Mouse (Mus musculus) MEL (cell line): ENCODE data around the gene Twist1. TPM values are rescaled to one million over a fixed set of nuclear protein-coding genes. Genes with fewer than 3 reads are reported as not detected.

Experiments
- DNase-seq: peaks from one replicate; pipeline ENCODE4 v3.0.0; 2011; ENCODE audit warnings: low read depth, low spot score
- H3K27ac ChIP-seq: 2 replicates; pipeline ENCODE4 v1.5.1; 2012; ENCODE audit warnings: low read depth, mild to moderate bottlenecking, control low read depth, low read length, moderate library complexity; ENCODE audit not compliant: control insufficient read depth
- H3K27me3 ChIP-seq, 2 experiments: fragments of 150-350 bp in 1 of 2; sonication (generic) in 1 of 2; 2 replicates each; pipeline ENCODE4 v1.6.1; 2012; ENCODE audit warnings: low read length in 2 of 2, mild to moderate bottlenecking in 2 of 2, improper control_type of control experiment in 1 of 2, moderate library complexity in 1 of 2; ENCODE audit not compliant: insufficient read depth in 2 of 2, control insufficient read depth in 1 of 2
- H3K36me3 ChIP-seq, 2 experiments: 2 replicates each; pipeline ENCODE4 v1.6.1; 2012 to 2014; ENCODE audit warnings: low read length in 2 of 2, improper control_type of control experiment in 1 of 2, inconsistent platforms in 1 of 2, mild to moderate bottlenecking in 1 of 2; ENCODE audit not compliant: insufficient read depth in 2 of 2, control insufficient read depth in 1 of 2
- H3K4me1 ChIP-seq, 2 experiments: fragments of 150-350 bp in 1 of 2; sonication (generic) in 1 of 2; 2 replicates each; pipeline ENCODE4 v1.6.1; 2012; ENCODE audit warnings: low read length in 2 of 2, improper control_type of control experiment in 1 of 2, mild to moderate bottlenecking in 1 of 2; ENCODE audit not compliant: insufficient read depth in 2 of 2, control insufficient read depth in 1 of 2
- H3K4me3 ChIP-seq, 2 experiments: fragments of 150-350 bp in 1 of 2; sonication (generic) in 1 of 2; 2 replicates each; pipeline ENCODE4 v1.5.1; 2012; ENCODE audit warnings: low read depth in 2 of 2, low read length in 2 of 2, mild to moderate bottlenecking in 2 of 2, moderate library complexity in 2 of 2, control low read depth in 1 of 2, improper control_type of control experiment in 1 of 2; ENCODE audit not compliant: control insufficient read depth in 1 of 2, insufficient read depth in 1 of 2
- H3K79me2 ChIP-seq: 2 replicates; pipeline ENCODE4 v1.6.1; 2012; ENCODE audit warnings: mild to moderate bottlenecking, low read length, moderate library complexity; ENCODE audit not compliant: control insufficient read depth, poor library complexity, insufficient read depth
- H3K9ac ChIP-seq: 2 replicates; pipeline ENCODE4 v1.6.1; 2012; ENCODE audit warnings: low read depth, mild to moderate bottlenecking, control low read depth, low read length, moderate library complexity; ENCODE audit not compliant: control insufficient read depth, poor library complexity, severe bottlenecking
- H3K9me3 ChIP-seq: fragments of 150-350 bp; sonication (generic); replicated peaks from 2 replicates; pipeline ENCODE4 v1.6.1; 2012; ENCODE audit warnings: mild to moderate bottlenecking, low read length, improper control_type of control experiment, moderate library complexity; ENCODE audit not compliant: insufficient read depth
- CHD1 ChIP-seq: IDR thresholded peaks from 2 replicates; pipeline ENCODE4 v1.6.1; 2012; ENCODE audit warnings: low read depth, mild to moderate bottlenecking, inconsistent platforms, low read length, improper control_type of control experiment
- E2F4 ChIP-seq: IDR thresholded peaks from 2 replicates; pipeline ENCODE4 v1.6.1; 2011; ENCODE audit warnings: low read depth, low read length, improper control_type of control experiment, borderline replicate concordance
- ELF1 ChIP-seq: IDR thresholded peaks from 2 replicates; pipeline ENCODE4 v1.6.1; 2014; ENCODE audit warnings: low read depth, mild to moderate bottlenecking, inconsistent platforms, low read length, improper control_type of control experiment, moderate library complexity
- ETS1 ChIP-seq: IDR thresholded peaks from 2 replicates; pipeline ENCODE4 v1.6.1; 2012; ENCODE audit warnings: low read depth, mild to moderate bottlenecking, inconsistent platforms, low read length, improper control_type of control experiment, moderate library complexity
- HCFC1 ChIP-seq: IDR thresholded peaks from 2 replicates; pipeline ENCODE4 v1.6.1; 2012; ENCODE audit warnings: low read depth, mild to moderate bottlenecking, inconsistent platforms, low read length, improper control_type of control experiment, moderate library complexity
- KAT2A ChIP-seq: conservative IDR thresholded peaks from 2 replicates; pipeline ENCODE4 v1.6.1; 2012; ENCODE audit warnings: low read depth, low read length, improper control_type of control experiment, inconsistent platforms
- MAX ChIP-seq: IDR thresholded peaks from 2 replicates; pipeline ENCODE4 v1.6.1; 2011; ENCODE audit warnings: low read length, improper control_type of control experiment
- MAZ ChIP-seq: IDR thresholded peaks from 2 replicates; pipeline ENCODE4 v1.6.1; 2012; ENCODE audit warnings: low read depth, mild to moderate bottlenecking, inconsistent platforms, low read length, improper control_type of control experiment
- MEF2A ChIP-seq: IDR thresholded peaks from 2 replicates; pipeline ENCODE4 v1.6.1; 2014; ENCODE audit warnings: low read depth, mild to moderate bottlenecking, inconsistent platforms, low read length, improper control_type of control experiment; ENCODE audit not compliant: poor library complexity, insufficient replicate concordance, severe bottlenecking; ENCODE audit errors: extremely low read depth
- MYC ChIP-seq: IDR thresholded peaks from 2 replicates; pipeline ENCODE4 v1.6.1; 2011; ENCODE audit warnings: low read depth, mild to moderate bottlenecking, low read length, improper control_type of control experiment, moderate library complexity
- NELFE ChIP-seq: IDR thresholded peaks from 2 replicates; pipeline ENCODE4 v1.6.1; 2011; ENCODE audit warnings: low read depth, low read length, improper control_type of control experiment
- NRF1 ChIP-seq: IDR thresholded peaks from 2 replicates; pipeline ENCODE4 v1.6.1; 2014; ENCODE audit warnings: low read depth, mild to moderate bottlenecking, inconsistent platforms, low read length, improper control_type of control experiment, moderate library complexity; ENCODE audit not compliant: poor library complexity, insufficient read depth, severe bottlenecking
- POLR2A ChIP-seq, 2 experiments: IDR thresholded peaks; 2 replicates each; pipeline ENCODE4 v1.6.1; 2011 to 2012; ENCODE audit warnings: low read length in 2 of 2, mild to moderate bottlenecking in 2 of 2, control low read depth in 1 of 2, improper control_type of control experiment in 1 of 2, low read depth in 1 of 2, moderate library complexity in 1 of 2; ENCODE audit not compliant: control insufficient read depth in 1 of 2, insufficient read depth in 1 of 2, poor library complexity in 1 of 2
- POLR2AphosphoS5 ChIP-seq: IDR thresholded peaks from 2 replicates; pipeline ENCODE4 v1.6.1; 2012; ENCODE audit warnings: low read depth, borderline replicate concordance, mild to moderate bottlenecking, inconsistent platforms, low read length, moderate library complexity, mixed read lengths
- RAD21 ChIP-seq: IDR thresholded peaks from 2 replicates; pipeline ENCODE4 v1.6.1; 2011; ENCODE audit warnings: mild to moderate bottlenecking, low read depth, low read length, improper control_type of control experiment
- SIN3A ChIP-seq: IDR thresholded peaks from 2 replicates; pipeline ENCODE4 v1.6.1; 2012; ENCODE audit warnings: low read length, improper control_type of control experiment, inconsistent platforms
- SMC3 ChIP-seq: IDR thresholded peaks from 2 replicates; pipeline ENCODE4 v1.6.1; 2011; ENCODE audit warnings: low read depth, low read length, improper control_type of control experiment
- TBP ChIP-seq: IDR thresholded peaks from 2 replicates; pipeline ENCODE4 v1.8.0; 2011; ENCODE audit warnings: low read depth, low read length, improper control_type of control experiment
- USF2 ChIP-seq, 2 experiments: IDR thresholded peaks; 2 replicates each; pipeline ENCODE4 v1.6.1; 2011 to 2012; ENCODE audit warnings: improper control_type of control experiment in 2 of 2, low read length in 2 of 2, borderline replicate concordance in 1 of 2, inconsistent platforms in 1 of 2, low read depth in 1 of 2, mild to moderate bottlenecking in 1 of 2; ENCODE audit not compliant: insufficient read depth in 1 of 2
- ZC3H11A ChIP-seq: IDR thresholded peaks from 2 replicates; pipeline ENCODE4 v1.6.1; 2012; ENCODE audit warnings: low read depth, mild to moderate bottlenecking, inconsistent platforms, low read length, improper control_type of control experiment
- ZKSCAN1 ChIP-seq: IDR thresholded peaks from 2 replicates; pipeline ENCODE4 v1.6.1; 2012; ENCODE audit warnings: low read depth, mild to moderate bottlenecking, inconsistent platforms, low read length, improper control_type of control experiment, moderate library complexity
- ZMIZ1 ChIP-seq: IDR thresholded peaks from 2 replicates; pipeline ENCODE4 v1.6.1; 2012; ENCODE audit warnings: low read depth, mild to moderate bottlenecking, inconsistent platforms, low read length, improper control_type of control experiment, moderate library complexity
- polyA plus RNA-seq, 2 experiments: library from polyadenylated mRNA; stranded (reverse) in 1 of 2; unstranded in 1 of 2; fragments of >175 nt in 1 of 2; fragments of >200 nt in 1 of 2; gene quantifications; 2 replicates each; pipeline versions ENCODE4 v1.2.1 to v1.2.4; 2012; ENCODE audit warnings: low replicate concordance in 2 of 2, low read depth in 1 of 2; ENCODE audit not compliant: insufficient read length in 2 of 2, insufficient read depth in 1 of 2, missing spikeins in 1 of 2
- total RNA-seq: library from RNA; depleted of rRNA; stranded (reverse); fragments of 300-350 nt; gene quantifications from 2 replicates; pipeline ENCODE4 v1.2.3, GENCODE M21; 2012

Gene Twist1
- total and polyA plus RNA-seq, 3 experiments: not detected

DNA sequence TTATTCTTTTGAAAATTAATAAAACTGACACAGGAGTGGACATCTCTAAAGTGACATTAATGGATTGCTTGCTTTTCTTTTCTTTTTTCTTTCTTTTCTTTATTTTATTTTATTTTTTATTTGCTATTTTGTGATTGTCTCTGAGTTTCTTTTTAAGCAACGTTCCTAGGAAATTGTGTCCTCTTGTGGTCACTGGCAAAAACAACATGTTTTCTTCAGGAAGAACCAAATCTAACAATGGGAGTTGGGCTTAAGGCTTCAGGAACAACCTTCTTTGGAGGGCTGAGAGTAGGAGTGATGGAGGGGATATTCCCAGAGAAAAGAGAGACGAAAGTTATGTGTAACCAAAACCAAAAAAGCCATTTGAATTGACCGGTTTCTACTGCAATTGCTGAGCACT is 4.6 kb upstream of the Twist1 start:
- H3K79me2 ChIP-seq: no peaks in the 10 kb centered on the region
- H3K9ac ChIP-seq: no peak overlapping the region
- TF ChIP-seq KAT2A: no peak
- TF ChIP-seq E2F4: no peak
- TF ChIP-seq ZKSCAN1: no peak
- TF ChIP-seq ZMIZ1: no peak
- no peak for TF ChIP-seq SIN3A
- TF ChIP-seq POLR2AphosphoS5: no peak
- TF ChIP-seq NRF1: no peak
- TF ChIP-seq SMC3: no peak
- no peak for TF ChIP-seq MAX
- no peak for TF ChIP-seq ELF1
- no peak for TF ChIP-seq MAZ
- no peak for TF ChIP-seq POLR2A (IDR thresholded peaks at IDR 0.05; ENCODE audit: control insufficient read depth in 1 of 2, insufficient read depth in 1 of 2, low read depth in 1 of 2, low read length in 2 of 2, poor library complexity in 1 of 2)
- TF ChIP-seq RAD21: no peak
- TF ChIP-seq NELFE: no peak
- TF ChIP-seq MYC: no peak
- no peak for TF ChIP-seq TBP
- no peak for TF ChIP-seq MEF2A
- no peak for TF ChIP-seq HCFC1
- H3K4me3 ChIP-seq: no peak overlapping the region
- H3K27ac ChIP-seq: no peak overlapping the region
- no peaks in the 10 kb centered on the region for H3K36me3 ChIP-seq
- H3K27me3 ChIP-seq: no peaks in the 10 kb centered on the region
- no peaks in the 10 kb centered on the region for H3K4me1 ChIP-seq
- no peak for DNase-seq
- H3K9me3 ChIP-seq: no peaks in the 10 kb centered on the region

DNA sequence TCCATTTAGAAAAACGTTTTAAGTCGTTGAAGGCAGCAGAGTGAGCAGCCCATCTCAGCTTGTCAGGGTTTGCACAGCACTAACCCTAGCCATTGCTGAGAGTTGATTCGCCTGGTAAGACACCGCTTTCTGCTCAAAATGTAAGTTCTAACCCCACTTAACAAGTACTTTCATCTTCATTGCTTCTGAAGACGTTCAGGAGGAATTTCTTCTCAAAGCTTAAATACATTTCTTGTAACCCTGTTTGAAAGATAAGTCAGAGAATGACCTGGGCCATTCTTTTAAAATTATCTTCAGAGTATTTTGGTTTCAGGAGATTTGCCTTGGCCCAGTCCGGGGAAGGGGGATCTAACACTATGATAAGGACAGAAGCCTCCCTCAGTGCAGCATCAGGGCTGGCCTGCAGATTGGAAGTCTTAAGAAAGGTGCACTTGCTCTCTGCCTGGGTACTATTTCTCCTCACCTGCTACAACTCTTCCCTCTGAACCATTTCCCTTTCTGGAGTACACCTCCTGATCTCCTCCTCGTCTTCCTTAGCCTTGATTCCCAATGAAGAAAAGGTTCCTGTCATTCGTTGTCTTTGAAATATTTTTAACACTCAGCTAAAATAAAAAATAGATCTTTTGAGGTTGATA is 2.4 kb upstream of the Twist1 start:
- Histone ChIP-seq H3K27me3 (no peaks in the 10 kb centered on the region), H3K4me3 (no peak overlapping the region), H3K79me2 (no peaks in the 10 kb centered on the region), H3K9me3 (no peaks in the 10 kb centered on the region), H3K27ac (no peak overlapping the region), H3K4me1 (no peaks in the 10 kb centered on the region), H3K36me3 (no peaks in the 10 kb centered on the region), H3K9ac (no peak overlapping the region)
- TF ChIP-seq KAT2A (no peak), USF2 (IDR thresholded peaks at IDR 0.05; ENCODE audit: borderline replicate concordance in 1 of 2, insufficient read depth in 1 of 2, low read depth in 1 of 2, low read length in 2 of 2) (no peak), MAX (no peak), ELF1 (no peak), TBP (no peak), ETS1 (no peak), SMC3 (no peak), ZC3H11A (no peak), POLR2AphosphoS5 (no peak), E2F4 (no peak), NRF1 (no peak), CHD1 (no peak), SIN3A (no peak)
- DNase-seq: no peak
